Mouse (Mus musculus) common myeloid progenitor, adult 5-6 weeks (primary cell): ENCODE results near the gene C130032M10Rik. TPM values are rescaled to one million over a fixed set of nuclear protein-coding genes. Genes with fewer than 3 reads are reported as not detected.

Experiments
- ATAC-seq: replicated peaks from 2 replicates; pipeline ENCODE4 v1.8.0; 2016; ENCODE audit warnings: low read depth, mild to moderate bottlenecking, moderate TSS enrichment, inconsistent platforms; ENCODE audit not compliant: poor library complexity, severe bottlenecking
- total RNA-seq: library from RNA; stranded (forward); fragments of 200-1000, 187-1606 nt; gene quantifications from 2 replicates; pipeline ENCODE4 v1.2.3, GENCODE M21; 2017

Gene C130032M10Rik
- total RNA-seq, 1 experiment from 2014 or later, result not detected

- 0 out of 2 replicates have a peak, but pooled peaks have one; percentile 36 for ATAC-seq
Observed at GRCm38 (mm10) chr9:114546765-114547164, 31.3 kb downstream of the C130032M10Rik start.

- ATAC-seq, result no peak
Observed at GRCm38 (mm10) chr9:114547643-114548077, 32.2 kb downstream of the C130032M10Rik start.

- ATAC-seq, result no peak
Observed at GRCm38 (mm10) chr9:114548496-114548895, 33.0 kb downstream of the C130032M10Rik start.

- ATAC-seq, result no peak
Observed at GRCm38 (mm10) chr9:114549117-114549516, 33.6 kb downstream of the C130032M10Rik start.

GRCm38 (mm10) chr9:114550033-114550432 lies 34.5 kb downstream of the C130032M10Rik start:
- no peak for ATAC-seq

- 0 out of 2 replicates have a peak, but pooled peaks have one; percentile 18 for ATAC-seq
Observed at GRCm38 (mm10) chr9:114553828-114554227, 38.3 kb downstream of the C130032M10Rik start.

- ATAC-seq, result no peak
Observed at GRCm38 (mm10) chr9:114554355-114554979, 39.0 kb downstream of the C130032M10Rik start.

GRCm38 (mm10) chr9:114556276-114556855 lies 40.9 kb downstream of the C130032M10Rik start:
- no peak for ATAC-seq

GRCm38 (mm10) chr9:114557086-114557485 lies 41.6 kb downstream of the C130032M10Rik start:
- ATAC-seq, result no peak

- ATAC-seq, result no peak
Observed at GRCm38 (mm10) chr9:114560141-114560540, 44.6 kb downstream of the C130032M10Rik start.

GRCm38 (mm10) chr9:114560771-114561670 lies 45.5 kb downstream of the C130032M10Rik start:
- ATAC-seq, result no peak

GRCm38 (mm10) chr9:114561671-114561971 lies 46.1 kb downstream of the C130032M10Rik start:
- ATAC-seq, result no peak

- no peak for ATAC-seq
Observed at GRCm38 (mm10) chr9:114562031-114562918, 46.8 kb downstream of the C130032M10Rik start.

GRCm38 (mm10) chr9:114562919-114563751 lies 47.6 kb downstream of the C130032M10Rik start:
- 0 out of 2 replicates have a peak, but pooled peaks have one; percentile 22 for ATAC-seq

- no peak for ATAC-seq
Observed at GRCm38 (mm10) chr9:114563761-114564606, 48.5 kb downstream of the C130032M10Rik start, which contains the start of gene Trim71. Trim71 (minus strand) TSS chr9:114564369.

- no peak for ATAC-seq
Observed at GRCm38 (mm10) chr9:114564667-114565066, 49.2 kb downstream of the C130032M10Rik start.
